Mouse (Mus musculus): ENCODE measurements around the gene 4933402E13Rik. TPM values are rescaled to one million over a fixed set of nuclear protein-coding genes. Genes with fewer than 3 reads are reported as not detected.

The 4933402E13Rik gene
- polyA plus RNA-seq (2014; fragmentation: Illumina TruSeq; extraction: RNeasy Lipid Tissue Mini Kit (QIAGEN cat#74804); ENCODE audit: low read depth, low replicate concordance): 0.74 TPM

DNA sequence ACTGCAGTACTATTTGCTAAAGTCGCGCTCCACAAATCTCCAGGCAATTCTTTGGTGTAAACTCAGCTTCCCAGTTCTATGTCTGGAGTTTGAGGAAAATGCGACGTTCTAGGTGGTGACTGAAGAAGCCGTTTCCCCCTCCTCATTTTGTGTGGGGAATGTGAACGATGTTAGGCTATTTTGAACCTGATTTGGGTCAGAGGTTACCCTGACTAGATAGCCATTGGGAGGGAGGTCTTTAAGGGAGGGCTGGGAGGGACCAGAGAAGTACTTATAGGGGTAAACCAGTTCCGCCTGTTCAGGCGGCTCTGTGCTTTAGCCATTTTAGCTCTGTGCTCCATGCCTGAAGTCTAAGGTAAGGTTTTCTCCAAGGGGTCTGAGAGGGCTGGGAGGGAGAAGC is at the start of gene 4933402E13Rik:
Gene 4933402E13Rik (plus strand): TSS at position 301 of the 400 bp plus-strand sequence.

Other genes starting within 250 kb of the 4933402E13Rik start
- not detected for gene 4931400O07Rik, start 184.5 kb downstream of the 4933402E13Rik start, polyA plus RNA-seq (2014; fragmentation: Illumina TruSeq; extraction: RNeasy Lipid Tissue Mini Kit (QIAGEN cat#74804); ENCODE audit: low read depth, low replicate concordance)

Data from adipose tissue, adult 10 weeks (tissue).